Mouse (Mus musculus): ENCODE measurements at regions not wholly inside any gene's neighbourhood (a gene's known extent, or its start where the extent isn't known, plus 50 kb on each side); places are given as distances from the start of the nearest gene placed in this dataset.

DNA sequence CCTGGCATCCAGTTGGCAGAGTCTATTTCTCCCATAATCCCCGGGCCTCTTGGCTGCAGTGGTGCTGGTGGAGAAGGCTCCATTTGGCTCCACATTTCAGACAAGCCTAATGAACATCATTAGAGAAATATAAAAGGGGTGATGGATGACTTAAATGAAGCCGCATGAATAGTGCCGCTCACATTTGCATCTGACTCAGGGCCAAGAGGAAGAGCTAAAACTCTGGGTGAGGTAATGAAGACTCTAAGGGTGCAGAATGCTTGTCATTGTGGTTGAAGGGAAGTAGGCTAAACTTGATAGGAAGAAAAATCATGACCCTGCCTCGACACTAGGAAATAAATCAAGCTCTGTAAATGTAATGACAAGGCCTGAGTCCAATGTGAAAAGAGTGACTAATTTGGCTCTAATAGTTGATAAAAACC, 298.3 kb upstream of the Gm21798 start:
- no peak for ATAC-seq (ENCODE audit: insufficient number of reproducible peaks, low FRiP score, low TSS enrichment)

GRCm38 (mm10) chr15:64520568-64520967, 296.9 kb upstream of the Gm21798 start:
- ATAC-seq (ENCODE audit: insufficient number of reproducible peaks, low FRiP score, low TSS enrichment): no peak

GRCm38 (mm10) chr15:64532260-64533120, 285.0 kb upstream of the Gm21798 start:
- ATAC-seq (ENCODE audit: insufficient number of reproducible peaks, low FRiP score, low TSS enrichment): no peak

GRCm38 (mm10) chr15:64533169-64533795, 284.2 kb upstream of the Gm21798 start:
- no peak for ATAC-seq (ENCODE audit: insufficient number of reproducible peaks, low FRiP score, low TSS enrichment)

- no peak for ATAC-seq (ENCODE audit: insufficient number of reproducible peaks, low FRiP score, low TSS enrichment)
Observed at GRCm38 (mm10) chr15:64534166-64534565, 283.3 kb upstream of the Gm21798 start.

DNA sequence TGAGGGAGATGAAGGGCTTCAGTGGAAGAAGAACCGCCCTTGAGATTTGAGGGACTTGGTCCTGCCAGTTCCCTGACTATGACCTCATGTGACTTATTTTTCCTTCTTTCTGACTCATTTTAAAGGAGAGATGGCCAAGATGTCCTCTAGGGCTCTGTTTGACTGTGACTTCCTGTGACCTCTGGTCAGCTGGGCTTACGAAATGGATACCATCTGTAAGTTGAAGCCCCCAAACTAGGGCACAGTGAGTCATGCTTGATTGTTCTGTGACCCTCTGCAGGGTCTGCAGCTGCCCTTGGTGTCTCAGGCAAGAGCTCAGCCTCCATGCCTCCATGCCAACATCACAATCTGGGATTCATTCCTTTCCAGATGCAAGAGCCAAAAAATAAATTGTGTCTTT, 282.3 kb upstream of the Gm21798 start:
- no peak for ATAC-seq (ENCODE audit: insufficient number of reproducible peaks, low FRiP score, low TSS enrichment)

GRCm38 (mm10) chr15:64541395-64541794, 276.1 kb upstream of the Gm21798 start:
- no peak for ATAC-seq (ENCODE audit: insufficient number of reproducible peaks, low FRiP score, low TSS enrichment)

DNA sequence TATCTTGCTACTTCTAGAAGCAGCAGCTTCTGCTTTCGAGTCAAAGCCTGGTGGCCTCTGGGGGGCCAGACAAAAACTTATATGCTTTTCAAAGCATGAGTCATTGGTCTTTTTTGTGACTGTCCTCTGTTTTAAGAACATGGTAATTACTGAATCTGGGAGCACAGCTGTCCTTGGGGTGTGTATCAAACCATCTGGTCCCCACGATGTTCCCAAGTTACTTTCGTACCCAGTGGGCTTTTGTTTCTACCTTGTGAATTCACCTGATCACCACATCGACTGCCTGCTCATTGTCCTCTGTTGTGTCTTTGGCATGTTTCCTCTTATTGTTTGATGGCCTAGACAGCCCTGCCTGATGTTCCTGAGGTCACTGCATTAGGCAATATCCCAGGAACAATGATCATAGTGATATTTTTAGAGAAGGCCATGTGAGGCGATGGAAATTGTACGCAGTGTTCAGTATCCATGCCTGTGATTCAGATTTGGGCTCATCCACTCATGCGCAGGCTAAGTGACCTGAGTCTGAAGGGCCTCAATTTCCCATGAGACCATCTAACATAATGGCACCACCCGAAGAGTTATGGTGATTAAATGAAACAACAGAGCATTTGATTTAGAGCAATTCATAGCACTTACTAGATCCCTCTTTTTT, 275.1 kb upstream of the Gm21798 start:
- ATAC-seq (ENCODE audit: insufficient number of reproducible peaks, low FRiP score, low TSS enrichment): no peak

DNA sequence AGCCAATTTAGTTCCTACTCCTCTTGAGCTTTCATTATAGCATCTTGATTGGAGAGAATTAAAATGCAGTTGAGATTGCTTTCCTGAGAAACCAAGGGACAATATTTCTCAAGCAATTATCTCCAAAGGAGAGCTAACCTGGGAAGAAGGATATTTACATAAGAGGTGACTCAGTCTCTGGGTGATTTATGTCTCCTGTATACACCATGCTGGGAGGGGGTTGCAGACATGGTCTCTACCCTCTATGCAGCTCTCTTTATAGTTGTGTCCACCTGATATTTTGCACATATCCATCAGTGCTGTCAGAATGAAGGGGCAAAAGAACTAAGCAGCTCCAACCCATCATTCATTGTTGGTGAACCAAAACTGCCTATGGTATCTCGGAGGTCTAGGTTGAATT, 274.6 kb upstream of the Gm21798 start:
- ATAC-seq (ENCODE audit: insufficient number of reproducible peaks, low FRiP score, low TSS enrichment): no peak

DNA sequence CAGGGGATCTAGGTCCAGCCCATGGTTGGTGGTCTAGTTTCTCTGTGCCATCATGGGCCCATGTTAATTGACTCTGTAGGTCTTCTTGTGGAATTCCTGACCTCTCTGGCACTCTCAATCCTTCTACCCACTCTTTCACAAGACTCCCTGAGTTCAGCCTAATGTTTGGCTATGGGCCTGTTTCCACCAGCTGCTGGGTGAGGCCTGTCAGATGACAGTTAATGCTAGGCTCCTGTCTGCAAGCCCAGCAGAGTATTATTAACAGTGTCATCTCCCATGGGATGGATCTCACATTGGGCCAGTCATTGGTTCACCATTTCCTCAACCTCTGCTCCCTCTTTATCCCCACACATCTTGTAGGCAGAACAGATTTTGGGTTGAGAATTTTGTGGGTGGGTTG, 271.5 kb upstream of the Gm21798 start:
- ATAC-seq (ENCODE audit: insufficient number of reproducible peaks, low FRiP score, low TSS enrichment): no peak

GRCm38 (mm10) chr15:64557540-64557939, 260.0 kb upstream of the Gm21798 start:
- no peak for ATAC-seq (ENCODE audit: insufficient number of reproducible peaks, low FRiP score, low TSS enrichment)

DNA sequence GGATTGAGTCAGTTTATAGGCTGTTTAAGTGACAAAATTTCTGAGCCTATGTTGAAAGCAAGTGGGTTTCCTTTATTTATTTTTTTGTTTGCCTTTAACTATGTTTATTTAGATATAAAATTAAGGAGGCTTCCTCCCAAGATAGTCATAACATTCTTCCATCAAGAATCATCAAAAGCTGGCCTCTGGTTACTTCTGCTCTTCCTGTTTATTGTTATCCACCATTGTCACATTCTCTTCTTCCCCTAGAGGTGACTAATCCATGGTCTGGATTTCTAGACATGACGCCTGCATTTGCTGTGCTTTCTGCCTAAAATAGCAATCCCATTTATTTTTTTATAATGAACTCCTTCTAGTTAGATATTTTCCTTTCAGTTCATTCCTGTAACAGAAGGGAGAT, 259.3 kb upstream of the Gm21798 start:
- ATAC-seq (ENCODE audit: insufficient number of reproducible peaks, low FRiP score, low TSS enrichment): no peak

- ATAC-seq (ENCODE audit: insufficient number of reproducible peaks, low FRiP score, low TSS enrichment): no peak
Observed at GRCm38 (mm10) chr15:64562431-64563111, 254.9 kb upstream of the Gm21798 start.

- no peak for ATAC-seq (ENCODE audit: insufficient number of reproducible peaks, low FRiP score, low TSS enrichment)
Observed at GRCm38 (mm10) chr15:64564703-64565102, 252.8 kb upstream of the Gm21798 start.

- no peak for ATAC-seq (ENCODE audit: insufficient number of reproducible peaks, low FRiP score, low TSS enrichment)
Observed at GRCm38 (mm10) chr15:64576891-64577535, 240.5 kb upstream of the Gm21798 start.

DNA sequence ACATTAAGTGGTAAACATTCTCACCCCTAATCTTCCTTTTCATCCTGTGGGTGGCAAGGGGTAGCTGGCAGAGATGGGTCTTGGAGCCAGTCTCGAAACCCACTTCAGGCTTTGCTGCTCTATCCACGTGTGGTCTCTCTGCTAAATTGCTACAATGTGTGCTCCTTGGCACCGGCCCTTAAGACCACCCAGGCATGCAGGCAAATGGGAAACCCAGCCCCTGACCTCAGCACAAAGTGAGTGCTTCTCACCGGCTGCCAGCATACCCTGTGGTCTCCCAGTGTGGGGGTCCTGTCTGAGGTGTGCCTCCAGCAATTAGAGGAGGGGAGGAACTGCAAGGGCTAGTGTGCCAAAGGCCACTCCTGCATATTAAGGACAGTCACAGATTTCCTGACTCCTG, 238.5 kb upstream of the Gm21798 start:
- ATAC-seq (ENCODE audit: insufficient number of reproducible peaks, low FRiP score, low TSS enrichment): no peak

GRCm38 (mm10) chr15:64580481-64580880, 237.0 kb upstream of the Gm21798 start:
- no peak for ATAC-seq (ENCODE audit: insufficient number of reproducible peaks, low FRiP score, low TSS enrichment)

- no peak for ATAC-seq (ENCODE audit: insufficient number of reproducible peaks, low FRiP score, low TSS enrichment)
Observed at GRCm38 (mm10) chr15:64581046-64581445, 236.4 kb upstream of the Gm21798 start.

DNA sequence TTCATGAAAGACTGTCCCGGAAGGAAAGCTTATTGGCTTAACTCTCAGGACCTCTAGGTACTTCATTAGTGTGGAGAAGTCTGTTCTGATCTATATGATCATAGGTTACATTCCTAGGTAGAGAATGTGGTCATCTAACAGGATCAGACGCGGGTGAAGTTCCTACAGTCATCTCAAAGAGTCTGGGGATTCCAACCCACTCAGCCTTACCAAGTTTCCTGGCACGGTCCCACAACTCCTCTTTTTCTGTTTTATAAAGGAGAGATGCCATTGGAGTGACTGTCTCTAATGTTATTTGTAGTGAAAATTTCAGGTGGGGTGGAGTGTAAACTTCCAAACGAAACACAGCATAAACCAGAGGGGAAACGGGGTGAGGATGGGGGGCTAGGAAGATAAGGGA, 233.4 kb upstream of the Gm21798 start:
- ATAC-seq (ENCODE audit: insufficient number of reproducible peaks, low FRiP score, low TSS enrichment): no peak

DNA sequence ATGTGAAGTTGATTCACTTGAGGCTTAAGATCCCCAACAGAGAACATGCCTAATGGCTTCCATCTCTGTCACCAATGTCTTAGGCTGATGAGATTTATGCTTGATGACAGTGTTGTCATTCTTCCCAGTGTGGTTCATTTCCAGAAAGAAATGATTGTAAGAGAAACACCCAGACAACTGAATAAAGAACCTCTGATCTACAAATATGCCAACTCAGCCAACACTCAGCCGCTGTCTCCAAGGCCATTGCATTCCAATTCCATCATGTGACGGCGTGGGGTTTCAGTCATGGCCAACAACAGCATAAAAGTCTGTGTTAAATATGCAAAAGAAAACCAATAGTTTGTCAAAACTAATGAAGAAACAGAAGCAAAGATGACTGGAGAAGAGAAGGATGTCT, 230.7 kb upstream of the Gm21798 start:
- ATAC-seq (ENCODE audit: insufficient number of reproducible peaks, low FRiP score, low TSS enrichment): no peak
